Mouse (Mus musculus): Measurements from ENCODE around the gene Slc30a10. TPM values are rescaled to one million over a fixed set of nuclear protein-coding genes. Genes with fewer than 3 reads are reported as not detected.

Gene Slc30a10
- total and polyA plus RNA-seq, 2 experiments from 2014 or later: 5.0 to 15.8 TPM

DNA sequence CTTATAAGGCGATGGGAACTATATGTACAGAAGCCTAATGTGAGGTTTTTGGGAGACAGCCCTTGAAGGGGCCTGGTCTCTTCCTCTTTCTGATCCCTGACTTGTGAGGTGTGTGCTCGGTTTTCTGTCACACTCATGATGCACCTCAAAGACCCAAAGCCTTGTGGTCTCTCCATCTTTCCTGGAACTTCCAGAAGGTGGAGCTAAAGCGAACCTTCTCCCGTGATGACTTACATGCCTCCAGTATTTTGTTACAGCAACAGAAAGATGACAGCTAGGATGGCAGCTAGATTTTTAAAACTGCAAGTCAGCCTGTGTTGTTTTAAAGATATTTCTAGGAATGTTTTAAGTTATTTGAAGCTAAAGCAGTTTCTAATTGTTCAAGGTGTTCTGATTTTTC lies 25.2 kb downstream of the Slc30a10 start:
- no peak for ATAC-seq
- WGBS: 97% methylated on average over 4 of the region's 4 CpGs

GRCm38 (mm10) chr1:185482001-185482761 lies 27.5 kb downstream of the Slc30a10 start:
- 0 out of 2 replicates have a peak overlapping the region, but pooled peaks have one; percentile 7 for H3K4me3 ChIP-seq (ENCODE audit: low read depth, low read length)
- WGBS: 51% methylated on average over 19 of the region's 19 CpGs
- H3K27me3 ChIP-seq (ENCODE audit: insufficient read depth, low read length): no peaks in the 10 kb centered on the region
- peak; percentile 82 for ATAC-seq
- H3K36me3 ChIP-seq (ENCODE audit: insufficient read depth): no peaks in the 10 kb centered on the region
- H3K9ac ChIP-seq: 0 out of 2 replicates have a peak overlapping the region, but pooled peaks have one; percentile 22
- peak; percentile 66 for DNase-seq
- peak overlapping the region; percentile 35 for H3K27ac ChIP-seq (ENCODE audit: low read depth, low read length)
- H3K9me3 ChIP-seq (ENCODE audit: low read length): no peaks in the 10 kb centered on the region
- H3K4me2 ChIP-seq (ENCODE audit: low read depth): peak overlapping the region; percentile 39
- TF ChIP-seq CTCF (IDR thresholded peaks at IDR 0.05; ENCODE audit: low read depth): no peak; the same call in 1 of the 2 replicates
- H3K4me1 ChIP-seq (ENCODE audit: insufficient read depth): 0 out of 2 replicates have a peak, but pooled peaks cover 13% of the 10 kb centered on the region

More for the DNA sequence above, 25.2 kb downstream of the Slc30a10 start:
- no peaks in the 10 kb centered on the region for H3K36me3 ChIP-seq (ENCODE audit: insufficient read depth)
- no peak for TF ChIP-seq CTCF (IDR thresholded peaks at IDR 0.05; ENCODE audit: low read depth)
- no peak overlapping the region for H3K4me3 ChIP-seq (ENCODE audit: low read depth, low read length)
- no peaks in the 10 kb centered on the region for H3K27me3 ChIP-seq (ENCODE audit: insufficient read depth, low read length)
- H3K9me3 ChIP-seq (ENCODE audit: low read length): no peaks in the 10 kb centered on the region
- DNase-seq: no peak
- no peak overlapping the region for H3K9ac ChIP-seq
- no peak overlapping the region for H3K4me2 ChIP-seq (ENCODE audit: low read depth)
- 0 out of 2 replicates have a peak, but pooled peaks cover 13% of the 10 kb centered on the region for H3K4me1 ChIP-seq (ENCODE audit: insufficient read depth)
- H3K27ac ChIP-seq (ENCODE audit: low read depth, low read length): no peak overlapping the region

GRCm38 (mm10) chr1:185482762-185483161 lies 28.1 kb downstream of the Slc30a10 start:
- WGBS: 74% methylated on average over 2 of the region's 2 CpGs
- H3K27me3 ChIP-seq (ENCODE audit: insufficient read depth, low read length): no peaks in the 10 kb centered on the region
- no peak overlapping the region for H3K9ac ChIP-seq
- TF ChIP-seq CTCF (IDR thresholded peaks at IDR 0.05; ENCODE audit: low read depth): no peak
- no peak overlapping the region for H3K4me3 ChIP-seq (ENCODE audit: low read depth, low read length)
- 0 out of 2 replicates have a peak, but pooled peaks cover 13% of the 10 kb centered on the region for H3K4me1 ChIP-seq (ENCODE audit: insufficient read depth)
- H3K4me2 ChIP-seq (ENCODE audit: low read depth): peak overlapping the region; percentile 39; the same call in 1 of the 2 replicates
- ATAC-seq: peak; percentile 67; the same call in 1 of the 2 replicates
- no peak for DNase-seq
- H3K9me3 ChIP-seq (ENCODE audit: low read length): no peaks in the 10 kb centered on the region
- H3K36me3 ChIP-seq (ENCODE audit: insufficient read depth): no peaks in the 10 kb centered on the region
- peak overlapping the region; percentile 35; the same call in 1 of the 2 replicates for H3K27ac ChIP-seq (ENCODE audit: low read depth, low read length)

GRCm38 (mm10) chr1:185483356-185484057 lies 28.9 kb downstream of the Slc30a10 start:
- Histone ChIP-seq H3K4me3 (ENCODE audit: low read depth, low read length) (no peak overlapping the region), H3K9me3 (ENCODE audit: low read length) (no peaks in the 10 kb centered on the region), H3K27ac (ENCODE audit: low read depth, low read length) (no peak overlapping the region), H3K27me3 (ENCODE audit: insufficient read depth, low read length) (no peaks in the 10 kb centered on the region), H3K9ac (no peak overlapping the region), H3K36me3 (ENCODE audit: insufficient read depth) (no peaks in the 10 kb centered on the region), H3K4me2 (ENCODE audit: low read depth) (no peak overlapping the region), H3K4me1 (ENCODE audit: insufficient read depth) (0 out of 2 replicates have a peak, but pooled peaks cover 13% of the 10 kb centered on the region)
- WGBS: 79% methylated on average over 12 of the region's 12 CpGs
- no peak for DNase-seq
- ATAC-seq: no peak
- no peak for TF ChIP-seq CTCF (IDR thresholded peaks at IDR 0.05; ENCODE audit: low read depth)

- peak; percentile 53 for DNase-seq
- ATAC-seq: peak; percentile 11; the same call in 1 of the 2 replicates
- 38% methylated on average over 19 of the region's 19 CpGs for WGBS
- TF ChIP-seq CTCF (IDR thresholded peaks at IDR 0.05; ENCODE audit: low read depth): no peak
- H3K27ac ChIP-seq (ENCODE audit: low read depth, low read length): no peak overlapping the region; the same call in 1 of the 2 replicates
- H3K27me3 ChIP-seq (ENCODE audit: insufficient read depth, low read length): no peaks in the 10 kb centered on the region
- no peaks in the 10 kb centered on the region for H3K9me3 ChIP-seq (ENCODE audit: low read length)
- H3K4me2 ChIP-seq (ENCODE audit: low read depth): peak overlapping the region; percentile 19; the same call in 1 of the 2 replicates
- 0 out of 2 replicates have a peak, but pooled peaks cover 13% of the 10 kb centered on the region for H3K4me1 ChIP-seq (ENCODE audit: insufficient read depth)
- no peaks in the 10 kb centered on the region for H3K36me3 ChIP-seq (ENCODE audit: insufficient read depth)
- no peak overlapping the region for H3K4me3 ChIP-seq (ENCODE audit: low read depth, low read length)
- H3K9ac ChIP-seq: no peak overlapping the region
Observed at GRCm38 (mm10) chr1:185484281-185484680, 29.6 kb downstream of the Slc30a10 start.

DNA sequence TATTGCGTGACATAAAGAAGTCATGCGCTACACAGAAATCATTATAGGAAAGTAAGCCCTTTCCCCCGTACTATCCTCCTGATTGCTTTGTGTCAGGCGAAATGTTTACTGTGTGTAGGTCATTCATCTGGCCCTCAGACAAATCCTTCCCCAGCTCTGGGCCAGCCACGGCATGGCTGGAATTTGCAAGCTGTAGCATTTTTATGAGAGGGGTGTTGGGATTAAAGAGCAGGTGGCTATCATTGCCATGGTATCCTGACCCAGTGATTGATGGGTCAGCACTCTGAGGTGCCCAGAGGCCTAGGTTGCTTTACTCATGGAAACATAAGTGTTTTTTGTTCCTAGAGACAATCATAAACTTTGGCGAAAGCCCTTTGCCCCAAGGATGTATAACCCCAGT lies 35.2 kb downstream of the Slc30a10 start:
- Histone ChIP-seq H3K27me3 (ENCODE audit: insufficient read depth, low read length) (no peaks in the 10 kb centered on the region), H3K4me2 (ENCODE audit: low read depth) (no peak overlapping the region), H3K27ac (ENCODE audit: low read depth, low read length) (no peak overlapping the region), H3K4me1 (ENCODE audit: insufficient read depth) (no peaks in the 10 kb centered on the region), H3K36me3 (ENCODE audit: insufficient read depth) (no peaks in the 10 kb centered on the region), H3K9ac (no peak overlapping the region), H3K4me3 (ENCODE audit: low read depth, low read length) (no peak overlapping the region), H3K9me3 (ENCODE audit: low read length) (no peaks in the 10 kb centered on the region)
- WGBS: 72% methylated on average over 6 of the region's 6 CpGs
- ATAC-seq: no peak
- no peak for TF ChIP-seq CTCF (IDR thresholded peaks at IDR 0.05; ENCODE audit: low read depth)
- no peak for DNase-seq

Data from forebrain, postnatal 0 days (tissue).